Mouse (Mus musculus) midbrain, embryonic 11.5 days (tissue): ENCODE results near the gene Pcgf2. TPM values are rescaled to one million over a fixed set of nuclear protein-coding genes. Genes with fewer than 3 reads are reported as not detected.

ENCODE experiments used
- ATAC-seq: fragments of 200-750 bp; cut with Nextera tagmentation; 2 replicates; pipeline ENCODE4 v1.8.0; 2017; ENCODE audit warnings: moderate TSS enrichment, moderate library complexity; ENCODE audit not compliant: low FRiP score
- DNase-seq: peaks from one replicate; pipeline ENCODE4 v3.0.0; 2015; ENCODE audit warnings: low spot score; ENCODE audit errors: missing footprints
- H3K27ac ChIP-seq: fragments of 300-500 bp; sonication (generic); 2 replicates; pipeline ENCODE4 v1.5.1; 2014; ENCODE audit warnings: low read depth, low read length
- H3K27me3 ChIP-seq: fragments of 300-500 bp; sonication (generic); 2 replicates; pipeline ENCODE4 v1.6.1; 2014; ENCODE audit warnings: mild to moderate bottlenecking, low read length, moderate library complexity, mixed read lengths; ENCODE audit not compliant: control insufficient read depth, insufficient read depth
- H3K36me3 ChIP-seq: fragments of 300-500 bp; sonication (generic); 2 replicates; pipeline ENCODE4 v1.6.1; 2014; ENCODE audit warnings: mild to moderate bottlenecking, low read length, moderate library complexity, mixed read lengths; ENCODE audit not compliant: control insufficient read depth, insufficient read depth
- H3K4me1 ChIP-seq: fragments of 300-500 bp; sonication (generic); 2 replicates; pipeline ENCODE4 v1.6.1; 2014; ENCODE audit warnings: low read length; ENCODE audit not compliant: control insufficient read depth, insufficient read depth
- H3K4me2 ChIP-seq: fragments of 300-500 bp; sonication (generic); 2 replicates; pipeline ENCODE4 v1.6.1; 2014; ENCODE audit warnings: mild to moderate bottlenecking, moderate library complexity
- H3K4me3 ChIP-seq: fragments of 300-500 bp; sonication (generic); 2 replicates; pipeline ENCODE4 v1.5.1; 2014; ENCODE audit warnings: low read depth, low read length
- H3K9ac ChIP-seq: fragments of 300-500 bp; sonication (generic); 2 replicates; pipeline ENCODE4 v1.6.1; 2014; ENCODE audit warnings: low read length
- H3K9me3 ChIP-seq: fragments of 300-500 bp; sonication (generic); 2 replicates; pipeline ENCODE4 v1.6.1; 2016; ENCODE audit warnings: low read length; ENCODE audit not compliant: control insufficient read depth
- WGBS: fragments of 180-500 bp; shearing (Covaris S2); extraction: QIAGEN DNeasy Blood & Tissue Kit; methylation state at CpG from one replicate; pipeline ENCODE4 v1.1.7; 2014; 5-methylcytosine and 5-hydroxymethylcytosine counted together
- polyA plus RNA-seq: library from polyadenylated mRNA; unstranded; fragments of >200 nt; fragmentation: Nextera tagmentation; extraction: Ambion mirVana; gene quantifications from 2 replicates; pipeline ENCODE4 v1.2.1, GENCODE M21; 2014

The Pcgf2 gene
- polyA plus RNA-seq, 1 experiment from 2014 or later, result 16.1 TPM

GRCm38 (mm10) chr11:97723709-97724108 is 23.4 kb upstream of the Pcgf2 start:
- Histone ChIP-seq H3K4me1 (no peaks in the 10 kb centered on the region), H3K36me3 (peaks cover 43% of the 10 kb centered on the region), H3K27ac (no peak overlapping the region), H3K27me3 (no peaks in the 10 kb centered on the region), H3K4me3 (no peak overlapping the region), H3K9me3 (no peaks in the 10 kb centered on the region; the same call in 1 of the 2 replicates), H3K4me2 (no peak overlapping the region), H3K9ac (no peak overlapping the region)
- WGBS, result 85% methylated on average over 7 of the region's 7 CpGs
- no peak for DNase-seq
- ATAC-seq, result no peak

GRCm38 (mm10) chr11:97721338-97721737 is 21.0 kb upstream of the Pcgf2 start:
- Histone ChIP-seq H3K27me3 (no peaks in the 10 kb centered on the region), H3K27ac (no peak overlapping the region), H3K9me3 (no peaks in the 10 kb centered on the region; the same call in 1 of the 2 replicates), H3K4me3 (no peak overlapping the region), H3K9ac (no peak overlapping the region), H3K4me1 (no peaks in the 10 kb centered on the region), H3K4me2 (no peak overlapping the region), H3K36me3 (peaks cover 40% of the 10 kb centered on the region)
- 97% methylated on average over 4 of the region's 4 CpGs for WGBS
- ATAC-seq (no peak), DNase-seq (no peak)

DNA sequence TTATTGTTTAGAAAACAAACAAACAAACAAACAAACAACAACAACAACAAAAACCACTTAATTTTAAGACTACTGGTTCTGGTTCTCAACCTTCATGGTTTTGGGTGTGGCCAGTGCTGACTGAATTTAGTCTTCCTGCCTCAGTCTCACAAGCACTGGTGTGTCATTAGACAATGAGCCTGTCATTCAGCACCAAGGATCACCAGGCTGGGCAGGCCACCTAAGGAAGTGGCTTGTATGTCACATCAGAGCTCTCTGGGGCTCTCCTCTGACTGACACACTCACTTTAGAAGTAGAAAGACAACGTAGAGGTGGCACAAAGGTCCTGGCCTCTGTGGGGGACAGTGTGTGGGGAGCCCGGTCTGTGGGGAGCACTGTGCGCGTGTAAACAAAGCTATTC is 18.7 kb upstream of the Pcgf2 start:
- H3K27ac ChIP-seq, result no peak overlapping the region
- H3K4me2 ChIP-seq, result no peak overlapping the region
- no peak overlapping the region for H3K9ac ChIP-seq
- no peak overlapping the region for H3K4me3 ChIP-seq
- 94% methylated on average over 4 of the region's 4 CpGs for WGBS
- H3K4me1 ChIP-seq, result no peaks in the 10 kb centered on the region
- no peak for ATAC-seq
- no peaks in the 10 kb centered on the region for H3K27me3 ChIP-seq
- H3K36me3 ChIP-seq, result peaks cover 29% of the 10 kb centered on the region
- no peak for DNase-seq
- no peaks in the 10 kb centered on the region; the same call in 1 of the 2 replicates for H3K9me3 ChIP-seq

- ATAC-seq, result no peak
Observed at GRCm38 (mm10) chr11:97718281-97718860, 18.1 kb upstream of the Pcgf2 start.

DNA sequence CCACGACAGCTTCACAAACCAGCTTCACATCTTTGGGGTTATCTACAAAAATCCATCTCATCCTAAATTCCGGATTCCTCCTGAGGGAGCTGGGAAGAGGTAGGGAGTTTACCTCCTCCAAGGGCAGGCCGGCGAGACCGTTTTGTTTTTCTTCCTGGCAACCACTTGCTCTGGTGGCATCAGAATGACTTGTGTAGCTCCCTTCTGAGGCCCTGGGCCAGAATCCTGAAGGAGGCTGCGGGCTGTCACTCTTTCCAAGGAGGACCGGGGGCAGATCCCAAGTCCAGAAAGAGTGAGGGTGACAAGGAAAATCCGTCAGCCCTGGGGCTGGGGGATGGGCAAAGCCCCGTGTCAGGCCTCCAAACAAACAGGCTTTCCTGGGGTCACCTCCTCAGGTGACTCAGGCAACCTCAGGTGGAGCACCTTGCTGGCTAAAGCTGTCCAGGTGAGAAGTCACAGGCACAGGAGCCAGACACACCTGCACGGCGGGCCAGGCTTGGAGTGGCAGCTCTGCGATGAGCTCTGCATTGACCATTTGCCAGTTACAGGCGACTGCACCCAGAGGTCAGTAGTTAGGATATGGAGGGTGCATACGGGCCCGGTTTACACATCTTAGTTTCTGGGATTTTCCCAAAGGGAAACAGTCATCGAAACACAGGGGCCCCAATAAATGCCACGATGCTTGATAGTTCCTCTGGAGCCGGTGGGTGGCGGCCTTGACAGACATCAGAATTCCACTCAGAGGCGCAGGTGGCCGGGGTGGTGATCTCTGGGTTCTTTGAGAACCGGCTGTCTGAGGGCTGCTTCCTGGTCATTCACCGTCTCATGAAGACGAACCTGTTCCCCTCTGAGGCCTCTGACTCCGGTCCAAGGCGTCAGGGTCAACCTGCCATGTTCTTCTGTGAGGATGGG is 17.3 kb upstream of the Pcgf2 start:
- H3K27ac ChIP-seq, result no peak overlapping the region
- H3K27me3 ChIP-seq, result no peaks in the 10 kb centered on the region
- no peak overlapping the region for H3K9ac ChIP-seq
- H3K4me1 ChIP-seq, result no peaks in the 10 kb centered on the region
- no peak overlapping the region for H3K4me2 ChIP-seq
- no peaks in the 10 kb centered on the region; the same call in 1 of the 2 replicates for H3K9me3 ChIP-seq
- peaks cover 30% of the 10 kb centered on the region for H3K36me3 ChIP-seq
- no peak overlapping the region for H3K4me3 ChIP-seq
- WGBS, result 91% methylated on average over 26 of the region's 26 CpGs
- DNase-seq (no peak), ATAC-seq (no peak)

More at GRCm38 (mm10) chr11:97718281-97718860, 18.1 kb upstream of the Pcgf2 start:
- no peak overlapping the region for H3K27ac ChIP-seq
- H3K4me2 ChIP-seq, result no peak overlapping the region
- no peaks in the 10 kb centered on the region for H3K27me3 ChIP-seq
- H3K9ac ChIP-seq, result no peak overlapping the region
- no peaks in the 10 kb centered on the region; the same call in 1 of the 2 replicates for H3K9me3 ChIP-seq
- no peaks in the 10 kb centered on the region for H3K4me1 ChIP-seq
- H3K4me3 ChIP-seq, result no peak overlapping the region
- no peak for DNase-seq
- H3K36me3 ChIP-seq, result peaks cover 31% of the 10 kb centered on the region
- 87% methylated on average over 15 of the region's 15 CpGs for WGBS

DNA sequence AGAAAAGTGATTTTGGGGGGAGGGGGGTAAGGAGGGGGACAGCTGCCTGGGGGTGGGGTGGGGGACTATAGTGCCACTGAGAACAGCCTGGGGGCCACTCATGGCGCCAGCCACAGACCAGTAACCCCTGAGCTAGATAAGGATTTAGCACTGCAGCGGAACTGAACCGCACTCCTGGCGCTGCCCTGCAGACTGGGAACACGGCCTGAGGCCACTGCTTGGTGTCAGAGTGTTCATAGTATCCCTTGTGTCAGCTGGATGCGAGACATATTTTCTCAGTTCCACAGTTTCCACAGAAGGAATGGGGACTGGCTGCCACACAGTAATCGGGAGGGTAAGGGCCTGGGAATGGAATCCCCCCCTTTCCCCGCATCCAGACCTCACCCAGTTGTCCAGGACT is 15.7 kb upstream of the Pcgf2 start:
- Histone ChIP-seq H3K4me1 (no peaks in the 10 kb centered on the region), H3K9me3 (no peaks in the 10 kb centered on the region), H3K27me3 (no peaks in the 10 kb centered on the region), H3K27ac (no peak overlapping the region), H3K4me2 (no peak overlapping the region), H3K4me3 (no peak overlapping the region), H3K36me3 (peaks cover 18% of the 10 kb centered on the region), H3K9ac (no peak overlapping the region)
- WGBS, result 87% methylated on average over 8 of the region's 8 CpGs
- DNase-seq (no peak), ATAC-seq (no peak)

DNA sequence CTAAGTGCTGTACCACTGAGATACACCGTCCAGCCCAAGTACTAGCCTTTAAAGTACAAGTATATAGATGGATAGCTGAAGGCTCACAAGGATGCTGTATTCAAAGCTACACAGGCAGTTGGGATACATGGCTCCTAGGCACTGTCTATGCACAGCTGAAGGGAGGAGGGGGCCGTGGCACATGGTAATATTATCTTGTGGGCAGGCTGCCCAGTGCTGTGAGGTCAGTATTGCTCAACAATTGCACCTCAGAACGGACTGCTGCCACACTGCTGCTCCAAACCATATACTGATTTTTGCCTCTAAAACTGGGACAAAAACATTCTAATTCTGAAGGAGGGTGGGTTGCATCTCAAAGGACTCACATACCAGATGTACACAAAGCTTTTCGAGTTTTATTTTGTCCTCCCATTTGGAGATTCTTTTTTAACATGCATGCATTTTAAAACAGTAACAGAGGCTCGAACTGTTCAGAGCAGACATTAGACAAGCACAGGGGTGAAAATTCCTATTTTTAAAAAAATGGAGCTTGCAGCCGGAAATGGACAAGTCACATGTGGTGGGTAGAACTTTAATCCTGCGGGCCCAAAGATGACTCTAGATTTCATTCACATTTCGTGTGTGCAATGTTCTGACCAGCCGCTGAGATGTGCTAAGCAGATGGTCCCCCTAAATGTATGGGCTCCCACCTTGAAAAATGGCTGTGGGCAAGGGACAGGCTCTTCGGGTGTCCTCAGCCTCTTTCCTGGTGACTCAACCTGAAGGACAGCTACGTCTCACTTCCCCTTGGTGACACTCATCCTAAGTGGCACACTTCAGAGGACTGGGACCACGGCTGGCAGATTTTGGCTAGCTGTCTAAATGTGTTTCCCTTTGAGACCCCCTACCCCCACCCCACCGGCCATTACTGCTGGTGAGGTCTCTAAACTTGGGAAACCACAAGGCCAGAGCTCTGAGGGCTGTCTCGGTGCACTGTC is 14.8 kb upstream of the Pcgf2 start:
- H3K27me3 ChIP-seq, result no peaks in the 10 kb centered on the region
- 92% methylated on average over 14 of the region's 14 CpGs for WGBS

DNA sequence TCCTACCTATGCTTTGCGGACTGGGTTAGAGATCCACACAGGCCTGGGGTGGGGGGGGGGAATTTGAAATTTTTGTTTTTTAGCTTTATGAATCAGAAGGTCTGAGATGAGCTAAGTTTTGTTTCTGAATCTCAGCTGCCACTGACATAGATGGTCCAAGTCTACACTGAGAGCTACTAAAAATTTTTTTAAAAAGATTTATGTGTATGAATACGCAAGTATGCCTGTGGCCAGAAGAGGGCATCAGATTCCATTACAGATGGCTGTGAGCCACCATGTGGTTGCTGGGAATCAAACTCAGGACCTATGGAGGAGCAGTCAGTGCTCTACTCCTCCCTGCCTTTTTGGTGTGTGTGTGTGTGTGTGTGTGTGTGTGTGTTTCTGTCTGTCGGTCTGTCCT is 14.1 kb upstream of the Pcgf2 start:
- Histone ChIP-seq H3K36me3 (peaks cover 11% of the 10 kb centered on the region; the same call in 1 of the 2 replicates), H3K4me3 (no peak overlapping the region), H3K4me2 (no peak overlapping the region), H3K9me3 (no peaks in the 10 kb centered on the region), H3K4me1 (no peaks in the 10 kb centered on the region), H3K27me3 (no peaks in the 10 kb centered on the region), H3K27ac (no peak overlapping the region), H3K9ac (no peak overlapping the region)
- WGBS, result 92% methylated on average over 3 of the region's 3 CpGs
- DNase-seq, result no peak
- no peak for ATAC-seq

More for the DNA sequence above, 14.8 kb upstream of the Pcgf2 start:
- H3K9ac ChIP-seq, result no peak overlapping the region
- no peaks in the 10 kb centered on the region for H3K4me1 ChIP-seq
- no peaks in the 10 kb centered on the region for H3K9me3 ChIP-seq
- no peak overlapping the region for H3K4me3 ChIP-seq
- H3K27ac ChIP-seq, result no peak overlapping the region
- ATAC-seq (no peak), DNase-seq (no peak)
- H3K36me3 ChIP-seq, result peaks cover 18% of the 10 kb centered on the region
- no peak overlapping the region for H3K4me2 ChIP-seq
